Mouse (Mus musculus): Measurements from ENCODE around the gene Fuk. TPM values are rescaled to one million over a fixed set of nuclear protein-coding genes. Genes with fewer than 3 reads are reported as not detected.
A peak's percentile ranks its signal among the peaks of the same experiment; 100 is the strongest.
"Not testable (repeated sequence)": the region's sequence is repeated elsewhere in the genome, so short reads cannot be mapped to it uniquely, and the experiment has no call there.

Fuk gene
- polyA plus RNA-seq, 1 experiment from 2014 or later = 16.8 TPM

DNA sequence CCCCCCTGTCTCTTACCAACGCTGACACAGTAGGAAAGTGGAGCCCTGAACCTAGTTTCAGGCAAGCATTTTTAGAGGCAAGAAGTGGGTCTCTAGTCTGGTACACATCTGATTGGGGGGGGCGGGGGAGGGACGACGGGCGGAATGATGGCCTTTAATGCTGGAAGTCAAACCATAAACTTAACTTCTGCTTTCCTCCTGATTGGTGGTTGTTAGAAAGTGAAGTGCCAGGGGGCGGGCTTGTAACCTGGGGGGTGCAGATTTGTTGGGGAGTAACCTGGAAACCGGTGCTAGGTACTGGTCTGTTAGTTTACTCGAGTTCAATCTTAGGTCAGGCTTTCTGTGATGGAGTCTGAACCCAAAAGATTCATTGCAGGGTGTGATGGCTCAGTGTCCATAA lies 16.2 kb upstream of the Fuk start:
- Histone ChIP-seq H3K4me2 (replicated peaks) (no peak overlapping the region), H3K9me3 (no peaks in the 10 kb centered on the region), H3K9ac (no peak overlapping the region), H3K36me3 (0 out of 2 replicates have a peak, but pooled peaks cover 2% of the 10 kb centered on the region), H3K27me3 (no peaks in the 10 kb centered on the region), H3K27ac (no peak overlapping the region), H3K4me3 (no peak overlapping the region), H3K4me1 (peaks cover 19% of the 10 kb centered on the region)
- ATAC-seq (ENCODE audit: insufficient number of reproducible peaks, insufficient read depth, low FRiP score, low TSS enrichment) = no peak
- 68% methylated on average over 8 of the region's 8 CpGs for WGBS

DNA sequence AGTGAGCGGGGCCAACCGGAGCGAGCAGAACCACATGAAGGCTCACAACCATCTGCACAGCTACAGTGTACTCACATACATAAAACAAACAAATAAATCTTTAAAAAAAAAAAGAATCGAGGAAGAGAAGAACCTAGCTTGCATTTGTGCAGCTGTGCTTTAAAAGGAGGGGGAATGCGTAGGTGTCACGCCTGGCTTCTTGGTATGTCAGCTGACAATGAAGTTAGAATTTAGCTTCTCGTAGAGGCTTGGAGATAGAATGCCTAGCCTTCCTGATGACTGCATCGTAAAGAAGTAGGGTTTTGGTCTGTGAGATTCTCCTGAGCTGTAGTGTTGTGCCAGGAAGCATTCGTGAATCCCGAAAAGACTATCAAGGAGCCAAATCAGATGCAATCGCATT lies 15.7 kb upstream of the Fuk start:
- Histone ChIP-seq H3K27me3 (no peaks in the 10 kb centered on the region), H3K4me1 (peaks cover 19% of the 10 kb centered on the region), H3K36me3 (0 out of 2 replicates have a peak, but pooled peaks cover 2% of the 10 kb centered on the region), H3K9me3 (no peaks in the 10 kb centered on the region), H3K4me2 (replicated peaks) (no peak overlapping the region), H3K9ac (no peak overlapping the region), H3K4me3 (no peak overlapping the region), H3K27ac (no peak overlapping the region)
- 91% methylated on average over 11 of the region's 11 CpGs for WGBS
- ATAC-seq (ENCODE audit: insufficient number of reproducible peaks, insufficient read depth, low FRiP score, low TSS enrichment) = no peak

DNA sequence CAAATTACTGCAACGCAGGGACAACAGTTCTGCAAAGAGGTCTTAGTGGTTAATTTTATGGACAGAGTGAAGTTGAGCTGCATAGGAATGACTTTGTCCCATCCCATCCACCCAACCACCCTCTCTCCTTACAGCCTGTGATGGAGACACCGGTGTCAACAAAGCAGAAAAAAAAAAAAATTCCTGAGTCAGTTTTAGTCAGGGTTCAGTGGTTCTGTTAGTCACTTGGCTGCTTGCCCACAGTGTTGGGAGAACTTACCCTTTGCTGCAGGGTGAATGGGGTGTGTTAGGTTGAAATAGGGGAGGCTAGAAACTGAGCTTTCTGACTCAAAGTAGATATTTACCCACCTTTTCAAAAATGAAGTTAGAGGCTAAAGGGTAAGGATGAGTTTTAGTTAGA lies 15.1 kb upstream of the Fuk start:
- Histone ChIP-seq H3K27me3 (no peaks in the 10 kb centered on the region), H3K9ac (no peak overlapping the region), H3K27ac (no peak overlapping the region), H3K9me3 (no peaks in the 10 kb centered on the region), H3K4me1 (peaks cover 19% of the 10 kb centered on the region), H3K36me3 (no peaks in the 10 kb centered on the region), H3K4me3 (no peak overlapping the region), H3K4me2 (replicated peaks) (no peak overlapping the region)
- no peak for ATAC-seq (ENCODE audit: insufficient number of reproducible peaks, insufficient read depth, low FRiP score, low TSS enrichment)
- WGBS = 71% methylated on average over 2 of the region's 2 CpGs

DNA sequence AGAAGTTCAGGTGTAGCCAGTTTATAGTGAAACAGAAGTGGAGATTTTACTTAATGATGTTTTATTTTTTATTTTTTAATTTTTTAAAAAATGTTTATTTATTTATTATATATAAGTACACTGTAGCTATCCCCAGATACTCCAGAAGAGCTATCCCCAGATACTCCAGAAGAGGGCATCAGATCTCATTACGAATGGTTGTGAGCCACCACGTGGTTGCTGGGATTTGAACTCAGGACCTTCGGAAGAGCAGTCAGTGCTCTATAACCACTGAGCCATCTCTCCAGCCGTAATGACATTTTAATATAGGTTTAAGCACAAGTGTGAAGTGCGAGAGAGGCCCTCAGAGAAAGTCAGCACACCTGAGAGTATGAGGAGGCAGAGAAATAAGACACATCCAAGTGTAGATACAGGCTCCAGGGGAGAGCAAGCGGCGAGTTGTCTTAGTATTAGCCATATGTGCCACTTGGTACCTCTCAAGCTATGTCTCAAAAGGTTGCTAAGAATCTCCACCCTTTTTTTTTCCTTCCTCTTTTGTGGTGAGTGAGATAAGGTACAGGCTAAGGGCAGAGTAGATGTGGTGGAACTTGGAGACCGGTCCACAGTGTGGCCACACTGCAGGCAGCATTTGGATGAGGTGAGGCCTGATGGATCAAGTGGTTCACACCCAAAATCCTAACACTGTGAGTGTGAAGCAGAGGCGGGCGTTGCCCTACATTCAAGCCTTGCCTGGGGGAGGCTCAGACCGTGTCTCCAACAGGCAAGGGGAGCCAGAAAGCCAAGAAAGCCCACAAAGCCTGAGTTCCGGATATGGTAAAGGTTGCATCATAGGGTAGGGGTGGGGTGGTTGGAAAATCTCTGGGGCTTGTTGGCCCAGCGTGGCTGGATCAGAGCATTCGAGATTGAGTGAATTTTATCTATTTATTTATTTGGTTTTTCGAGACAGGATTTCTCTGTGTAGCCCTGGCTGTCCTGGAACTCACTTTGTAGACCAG lies 9.6 kb upstream of the Fuk start:
- Histone ChIP-seq H3K27me3 (no peaks in the 10 kb centered on the region), H3K9ac (no peak overlapping the region), H3K27ac (no peak overlapping the region), H3K36me3 (no peaks in the 10 kb centered on the region), H3K4me3 (no peak overlapping the region), H3K4me1 (no peaks in the 10 kb centered on the region), H3K4me2 (replicated peaks) (no peak overlapping the region), H3K9me3 (no peaks in the 10 kb centered on the region)
- 84% methylated on average over 15 of the region's 15 CpGs for WGBS
- ATAC-seq (ENCODE audit: insufficient number of reproducible peaks, insufficient read depth, low FRiP score, low TSS enrichment) = no peak

DNA sequence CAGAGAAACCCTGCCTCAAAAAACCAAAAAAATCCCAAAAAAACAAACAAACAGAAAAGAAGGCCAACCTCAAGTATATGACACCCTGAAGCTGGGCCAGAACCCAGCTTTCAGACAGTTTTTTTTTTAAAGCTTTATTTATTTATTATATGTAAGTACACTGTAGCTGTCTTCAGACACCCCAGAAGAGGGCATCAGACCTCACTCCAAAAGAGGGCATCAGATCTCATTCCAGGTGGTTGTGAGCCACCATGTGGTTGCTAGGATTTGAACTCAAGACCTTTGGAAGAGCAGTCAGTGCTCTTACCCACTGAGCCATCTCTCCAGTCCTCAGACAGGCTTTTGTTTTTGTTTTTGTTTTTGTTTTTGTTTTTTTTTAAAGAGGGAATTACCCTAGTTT lies 7.6 kb upstream of the Fuk start:
- not testable (repeated sequence) for ATAC-seq (ENCODE audit: insufficient number of reproducible peaks, insufficient read depth, low FRiP score, low TSS enrichment); H3K9ac ChIP-seq; H3K4me3 ChIP-seq; H3K4me2 ChIP-seq (replicated peaks); H3K4me1 ChIP-seq; H3K9me3 ChIP-seq; H3K27ac ChIP-seq; H3K27me3 ChIP-seq; H3K36me3 ChIP-seq

DNA sequence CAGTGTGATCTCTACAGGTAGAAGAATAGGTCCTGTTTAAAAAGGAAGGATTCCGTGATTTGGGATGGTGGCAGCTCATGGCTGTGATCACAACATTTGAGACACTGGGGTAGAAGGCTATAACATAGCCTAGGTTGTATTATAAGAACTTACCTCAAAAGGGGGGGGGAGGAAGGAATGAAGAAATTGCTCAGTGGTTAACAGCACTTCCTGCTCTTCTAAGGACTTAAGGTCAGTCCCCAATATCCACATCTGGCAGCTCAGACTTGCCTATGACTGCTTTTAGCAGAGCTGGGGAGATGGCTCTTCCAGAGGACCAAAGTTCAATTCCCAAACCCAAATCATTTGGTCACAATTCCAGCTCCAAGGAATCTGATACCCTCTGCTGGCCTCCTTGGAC lies 4.4 kb upstream of the Fuk start:
- Histone ChIP-seq H3K36me3 (no peaks in the 10 kb centered on the region), H3K27me3 (no peaks in the 10 kb centered on the region), H3K4me2 (replicated peaks) (no peak overlapping the region), H3K9me3 (no peaks in the 10 kb centered on the region), H3K4me3 (no peak overlapping the region), H3K4me1 (no peaks in the 10 kb centered on the region), H3K27ac (no peak overlapping the region), H3K9ac (no peak overlapping the region)
- 88% methylated on average over 1 of the region's 1 CpGs for WGBS
- no peak for ATAC-seq (ENCODE audit: insufficient number of reproducible peaks, insufficient read depth, low FRiP score, low TSS enrichment)

DNA sequence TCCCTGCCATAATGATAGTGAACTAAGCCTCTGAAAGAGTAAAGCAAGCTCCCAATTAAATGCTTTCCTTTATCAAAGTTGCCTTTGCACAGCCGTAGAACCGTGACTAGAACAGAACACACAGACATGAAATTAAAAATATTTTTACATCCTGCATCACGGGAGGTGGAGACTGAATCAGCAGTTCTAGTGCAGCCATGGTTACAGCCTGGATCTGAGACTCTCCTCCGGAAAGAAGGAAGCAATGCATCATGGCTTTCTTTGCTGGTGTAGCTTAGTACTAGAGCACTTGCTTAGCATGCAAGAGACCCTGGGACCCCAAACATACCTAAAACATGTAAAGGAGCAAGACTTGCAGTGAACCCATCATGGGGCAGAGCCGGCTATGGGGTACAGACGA lies 3.1 kb upstream of the Fuk start:
- 87% methylated on average over 6 of the region's 6 CpGs for WGBS
- no peaks in the 10 kb centered on the region for H3K27me3 ChIP-seq
- no peak overlapping the region for H3K9ac ChIP-seq
- no peaks in the 10 kb centered on the region for H3K9me3 ChIP-seq
- no peak overlapping the region for H3K27ac ChIP-seq
- ATAC-seq (ENCODE audit: insufficient number of reproducible peaks, insufficient read depth, low FRiP score, low TSS enrichment) = no peak
- H3K4me3 ChIP-seq = no peak overlapping the region
- no peaks in the 10 kb centered on the region for H3K4me1 ChIP-seq
- H3K36me3 ChIP-seq = no peaks in the 10 kb centered on the region
- no peak overlapping the region for H3K4me2 ChIP-seq (replicated peaks)

DNA sequence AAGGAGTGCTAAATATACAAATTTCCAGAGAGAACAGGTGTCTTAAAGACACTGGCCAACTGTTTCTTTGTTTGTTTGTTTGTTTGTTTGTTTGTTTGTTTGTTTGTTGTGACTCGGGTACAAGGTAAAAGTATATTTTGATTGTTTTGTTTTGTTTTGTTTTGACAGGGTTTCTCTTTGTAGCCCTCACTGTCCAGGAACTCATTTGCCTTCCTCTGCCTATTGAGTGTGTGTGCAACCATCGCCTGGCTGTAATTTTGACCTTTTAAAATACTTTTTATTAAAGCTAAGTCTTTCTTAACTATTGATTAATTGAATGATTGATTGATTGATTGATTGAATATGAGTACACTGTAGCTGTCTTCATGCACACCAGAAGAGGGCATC lies 284 bp upstream of the Fuk start:
- 67% methylated on average over 2 of the region's 2 CpGs for WGBS

DNA sequence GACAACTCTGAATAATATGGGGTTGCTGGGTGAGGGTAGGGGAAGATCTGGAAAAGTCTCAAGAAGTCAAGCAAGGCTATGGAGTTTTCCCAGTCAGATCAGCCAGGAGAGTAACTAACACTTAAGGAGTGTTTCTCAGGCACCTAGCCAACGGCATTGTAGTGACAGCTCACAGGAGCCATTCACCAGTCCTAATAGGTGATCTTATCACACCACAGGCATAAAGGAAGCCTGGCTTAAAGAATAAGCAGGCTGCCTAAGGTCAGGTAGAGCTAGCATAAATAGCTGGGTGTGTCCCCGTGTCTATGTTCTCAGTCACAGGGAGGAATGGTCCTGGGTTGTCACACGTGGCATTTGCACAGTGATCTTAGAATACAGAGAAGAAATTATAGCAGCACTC lies 1.2 kb downstream of the Fuk start:
- no peak overlapping the region for H3K4me2 ChIP-seq (replicated peaks)
- WGBS = 78% methylated on average over 3 of the region's 3 CpGs
- ATAC-seq (ENCODE audit: insufficient number of reproducible peaks, insufficient read depth, low FRiP score, low TSS enrichment) = no peak

More for the DNA sequence above, 284 bp upstream of the Fuk start:
- no peak overlapping the region for H3K27ac ChIP-seq
- peak overlapping the region; percentile 60 for H3K4me2 ChIP-seq (replicated peaks)
- H3K9me3 ChIP-seq = no peaks in the 10 kb centered on the region
- peaks cover 18% of the 10 kb centered on the region for H3K36me3 ChIP-seq
- ATAC-seq (ENCODE audit: insufficient number of reproducible peaks, insufficient read depth, low FRiP score, low TSS enrichment) = no peak
- H3K4me1 ChIP-seq = no peaks in the 10 kb centered on the region
- no peaks in the 10 kb centered on the region for H3K27me3 ChIP-seq
- peak overlapping the region; percentile 73; the same call in 1 of the 2 replicates for H3K9ac ChIP-seq
- peak overlapping the region; percentile 65 for H3K4me3 ChIP-seq

DNA sequence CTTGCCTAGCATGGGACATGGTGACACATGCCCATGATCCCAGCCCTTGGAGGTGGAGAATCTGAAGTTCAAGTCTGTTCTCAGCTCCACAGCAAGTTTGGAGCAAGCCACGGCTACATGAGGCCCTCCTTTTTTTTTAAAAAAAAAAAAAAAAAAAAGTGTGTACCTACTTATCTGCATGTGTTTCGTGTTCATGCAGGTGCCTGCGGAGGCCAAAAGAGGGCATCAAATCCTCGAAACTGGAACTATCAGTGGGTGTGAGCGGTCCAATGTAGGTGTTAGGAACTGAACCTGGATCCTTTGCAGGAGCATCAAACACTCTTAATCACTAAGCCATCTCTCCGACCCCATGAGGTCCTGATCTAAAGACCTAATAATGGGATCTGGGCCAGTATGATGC lies 4.8 kb downstream of the Fuk start:
- Histone ChIP-seq H3K27me3 (no peaks in the 10 kb centered on the region), H3K4me1 (no peaks in the 10 kb centered on the region), H3K9me3 (no peaks in the 10 kb centered on the region), H3K36me3 (peaks cover 25% of the 10 kb centered on the region), H3K4me2 (replicated peaks) (no peak overlapping the region), H3K4me3 (no peak overlapping the region), H3K9ac (no peak overlapping the region), H3K27ac (no peak overlapping the region)
- ATAC-seq (ENCODE audit: insufficient number of reproducible peaks, insufficient read depth, low FRiP score, low TSS enrichment) = no peak
- 92% methylated on average over 6 of the region's 6 CpGs for WGBS

More for the DNA sequence above, 1.2 kb downstream of the Fuk start:
- Histone ChIP-seq H3K4me3 (no peak overlapping the region), H3K27ac (no peak overlapping the region), H3K9ac (no peak overlapping the region), H3K9me3 (no peaks in the 10 kb centered on the region), H3K36me3 (peaks cover 19% of the 10 kb centered on the region), H3K4me1 (no peaks in the 10 kb centered on the region), H3K27me3 (no peaks in the 10 kb centered on the region)

DNA sequence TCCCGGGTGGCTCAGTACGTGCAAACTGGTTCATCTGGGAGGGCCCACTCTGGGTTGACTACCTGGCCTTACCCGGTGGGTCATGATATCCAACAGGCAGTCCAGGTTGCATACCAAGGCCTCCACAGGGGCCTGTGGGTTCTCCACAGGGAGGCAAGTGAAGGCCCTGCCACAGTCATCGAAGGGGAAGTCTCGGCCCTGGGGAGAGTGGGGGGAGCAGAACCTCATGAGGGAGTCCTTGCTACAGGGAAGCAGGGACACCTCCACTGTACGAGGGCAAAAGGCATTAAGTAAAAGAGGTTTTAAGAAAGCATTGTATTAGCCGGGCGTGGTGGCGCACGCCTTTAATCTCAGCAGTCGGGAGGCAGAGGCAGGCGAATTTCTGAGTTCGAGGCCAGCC lies 6.5 kb downstream of the Fuk start:
- Histone ChIP-seq H3K4me3 (no peak overlapping the region), H3K4me1 (no peaks in the 10 kb centered on the region), H3K9me3 (no peaks in the 10 kb centered on the region), H3K27me3 (no peaks in the 10 kb centered on the region), H3K36me3 (peaks cover 25% of the 10 kb centered on the region), H3K27ac (no peak overlapping the region), H3K9ac (no peak overlapping the region), H3K4me2 (replicated peaks) (no peak overlapping the region)
- ATAC-seq (ENCODE audit: insufficient number of reproducible peaks, insufficient read depth, low FRiP score, low TSS enrichment) = no peak
- WGBS = 92% methylated on average over 13 of the region's 13 CpGs

DNA sequence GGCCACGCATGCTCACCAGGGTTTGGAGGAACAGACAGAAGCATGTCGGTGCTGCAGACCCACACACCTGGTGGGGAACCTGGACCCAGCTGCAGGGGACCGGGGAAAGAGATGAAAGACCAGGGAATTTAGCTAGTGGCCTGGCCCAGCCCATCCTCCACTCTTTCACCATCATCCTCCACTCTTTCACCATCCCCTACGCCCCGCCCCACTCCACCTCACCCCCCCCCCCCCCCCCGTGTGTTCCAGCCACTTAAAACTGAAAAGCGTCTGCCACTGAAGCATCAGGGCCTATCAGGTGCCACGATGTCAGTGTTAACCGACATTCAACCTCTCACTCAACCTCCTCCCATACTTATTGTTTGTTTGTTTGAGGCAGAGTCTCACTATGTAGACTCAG lies 7.0 kb downstream of the Fuk start:
- no peaks in the 10 kb centered on the region for H3K4me1 ChIP-seq
- 81% methylated on average over 8 of the region's 9 CpGs for WGBS
- H3K4me2 ChIP-seq (replicated peaks) = no peak overlapping the region
- H3K9ac ChIP-seq = no peak overlapping the region
- H3K4me3 ChIP-seq = no peak overlapping the region
- H3K9me3 ChIP-seq = no peaks in the 10 kb centered on the region
- no peak for ATAC-seq (ENCODE audit: insufficient number of reproducible peaks, insufficient read depth, low FRiP score, low TSS enrichment)
- H3K27ac ChIP-seq = no peak overlapping the region
- H3K27me3 ChIP-seq = no peaks in the 10 kb centered on the region
- H3K36me3 ChIP-seq = peaks cover 30% of the 10 kb centered on the region

Measured in embryonic facial prominence, embryonic 12.5 days (tissue).